Mouse (Mus musculus): Measurements from ENCODE around the gene Gm20479.

- no peak for TF ChIP-seq CTCF (IDR thresholded peaks at IDR 0.05; ENCODE audit: extremely low read depth, insufficient read length, insufficient replicate concordance, low read depth, low read length)
- no peak for TF ChIP-seq POLR2A (IDR thresholded peaks at IDR 0.05; ENCODE audit: low read depth, low read length)
These were observed 34.2 kb downstream of the Gm20479 start for GRCm38 (mm10) chr7:27323001-27323400.
